Mouse (Mus musculus): ENCODE data around the gene Cc2d2a. TPM values are rescaled to one million over a fixed set of nuclear protein-coding genes. Genes with fewer than 3 reads are reported as not detected.

The Cc2d2a gene
- polyA plus RNA-seq, 1 experiment from 2014 or later = 7.2 TPM

DNA sequence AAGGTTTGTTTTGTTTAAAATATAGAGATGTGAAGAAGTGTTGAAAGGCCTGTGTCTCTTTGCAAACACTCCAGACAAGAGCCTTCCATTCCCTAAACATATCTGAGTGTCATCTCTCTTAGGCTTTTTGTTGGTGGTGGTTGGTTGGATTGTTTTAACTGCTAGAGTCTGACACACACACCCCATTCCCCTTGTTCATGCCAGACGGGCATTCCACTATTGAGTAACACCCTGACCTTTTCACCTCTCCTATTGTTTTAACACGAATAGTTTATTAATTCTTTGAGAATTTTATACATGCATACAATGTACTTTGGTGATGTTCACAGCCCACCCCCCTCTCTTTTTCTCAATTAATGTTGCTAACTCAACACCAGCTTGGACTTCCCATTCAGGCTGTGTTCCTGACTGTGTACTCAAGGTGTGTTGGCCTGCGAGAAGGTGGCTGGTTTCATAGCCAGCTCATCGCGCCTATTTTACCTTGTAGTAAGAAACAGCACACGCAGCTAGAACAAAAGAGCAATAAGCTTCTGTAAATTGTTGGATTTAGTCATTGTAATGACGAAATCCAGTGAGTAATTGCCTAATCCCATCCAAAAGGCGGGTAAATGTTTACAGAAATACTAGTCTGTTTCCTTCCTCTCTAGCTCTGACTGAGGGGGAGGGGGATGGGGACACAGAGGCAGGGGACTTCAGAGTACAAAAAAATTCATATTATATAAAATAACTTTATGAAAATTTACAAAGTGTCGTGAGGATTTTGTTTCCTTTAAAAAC, 126.0 kb downstream of the Cc2d2a start:
- no peaks in the 10 kb centered on the region for H3K4me1 ChIP-seq
- ATAC-seq (ENCODE audit: low FRiP score, low read depth) = no peak
- no peak overlapping the region for H3K27ac ChIP-seq
- H3K9me3 ChIP-seq = no peaks in the 10 kb centered on the region
- H3K27me3 ChIP-seq (replicated peaks) = no peaks in the 10 kb centered on the region
- 86% methylated on average over 9 of the region's 9 CpGs for WGBS
- no peak overlapping the region for H3K9ac ChIP-seq
- no peak overlapping the region for H3K4me2 ChIP-seq (replicated peaks)
- H3K36me3 ChIP-seq = no peaks in the 10 kb centered on the region
- no peak overlapping the region for H3K4me3 ChIP-seq

Other genes starting within 250 kb of the Cc2d2a start
- gene C1qtnf7, start 146.8 kb upstream of the Cc2d2a start, polyA plus RNA-seq (2016; fragmentation: Nextera tagmentation; extraction: Ambion mirVana) = 1.1 and 2.4 TPM in 2 replicates
- gene Bst1, start 156.5 kb downstream of the Cc2d2a start, polyA plus RNA-seq (2016; fragmentation: Nextera tagmentation; extraction: Ambion mirVana) = not detected in 2 replicates
- 59.4 and 60.1 TPM in 2 replicates for gene Fbxl5, start 159.3 kb downstream of the Cc2d2a start, polyA plus RNA-seq (2016; fragmentation: Nextera tagmentation; extraction: Ambion mirVana)
- gene Cd38, start 206.2 kb downstream of the Cc2d2a start, polyA plus RNA-seq (2016; fragmentation: Nextera tagmentation; extraction: Ambion mirVana) = 5.6 and 7.0 TPM in 2 replicates

All from neural tube, embryonic 12.5 days (tissue).